Mouse (Mus musculus): ENCODE data around the gene Gm17067. TPM values are rescaled to one million over a fixed set of nuclear protein-coding genes. Genes with fewer than 3 reads are reported as not detected.
"Not testable (repeated sequence)": the region's sequence is repeated elsewhere in the genome, so short reads cannot be mapped to it uniquely, and the experiment has no call there.

The Gm17067 gene
- not detected in 2 replicates for polyA plus RNA-seq (2015; fragmentation: Nextera tagmentation; extraction: Ambion mirVana)

DNA sequence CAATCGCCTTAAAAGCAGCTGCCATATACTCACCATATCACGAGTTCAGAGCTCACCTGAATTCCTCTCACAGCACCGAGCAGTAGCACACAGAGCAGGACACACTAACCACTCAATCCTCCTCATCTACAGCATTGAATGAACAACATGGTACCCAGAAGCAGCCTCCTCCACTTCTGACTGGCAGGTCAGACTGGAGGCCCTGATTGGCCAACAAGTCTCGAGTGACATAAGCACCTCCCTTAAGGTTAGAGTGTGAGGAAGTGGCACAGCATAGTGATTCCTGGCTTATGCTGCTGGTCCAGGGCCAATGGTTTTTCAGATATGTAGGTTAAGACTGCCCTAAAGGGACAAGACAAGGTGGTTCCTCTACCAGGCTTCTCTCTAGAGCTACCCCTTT is at the start of gene Gm17067:
TSS of gene Gm17067 (minus strand) at position 101 of the 400 bp plus-strand sequence.
- not testable (repeated sequence) for H3K9me3 ChIP-seq; H3K36me3 ChIP-seq; H3K4me2 ChIP-seq; H3K27me3 ChIP-seq (replicated peaks); H3K9ac ChIP-seq; H3K4me3 ChIP-seq; H3K27ac ChIP-seq (replicated peaks); ATAC-seq (ENCODE audit: extremely low read depth, insufficient number of reproducible peaks, low FRiP score, low TSS enrichment); H3K4me1 ChIP-seq
- WGBS = 74% methylated on average over 4 of the region's 4 CpGs

DNA sequence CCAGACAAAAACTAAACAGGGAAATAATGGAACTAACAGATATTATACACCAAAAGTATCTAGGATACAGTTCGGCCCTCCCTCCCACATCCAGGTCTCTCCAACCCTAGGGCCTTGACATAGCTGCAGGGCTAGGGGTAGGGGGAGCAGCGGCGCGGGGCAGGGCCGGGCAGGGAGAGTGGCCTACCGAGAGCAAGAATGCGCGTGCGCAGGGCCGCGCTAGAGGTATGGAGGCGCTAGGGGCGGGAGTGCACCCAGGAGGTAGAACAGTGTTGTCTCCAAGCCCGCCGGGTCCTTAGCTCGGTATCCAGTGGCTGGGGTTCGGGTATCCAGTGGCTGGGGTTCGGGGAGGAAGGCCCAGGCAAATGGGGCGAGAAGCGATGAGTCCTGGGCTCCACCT is 23.0 kb upstream of the Gm17067 start:
- H3K27ac ChIP-seq (replicated peaks) = no peak overlapping the region
- H3K4me2 ChIP-seq = no peak overlapping the region
- H3K36me3 ChIP-seq = no peaks in the 10 kb centered on the region
- H3K27me3 ChIP-seq (replicated peaks) = no peaks in the 10 kb centered on the region
- H3K9ac ChIP-seq = no peak overlapping the region
- H3K9me3 ChIP-seq = 0 out of 2 replicates have a peak, but pooled peaks cover 4% of the 10 kb centered on the region
- ATAC-seq (ENCODE audit: extremely low read depth, insufficient number of reproducible peaks, low FRiP score, low TSS enrichment) = no peak
- no peaks in the 10 kb centered on the region for H3K4me1 ChIP-seq
- WGBS = 38% methylated on average over 20 of the region's 20 CpGs
- H3K4me3 ChIP-seq = no peak overlapping the region

DNA sequence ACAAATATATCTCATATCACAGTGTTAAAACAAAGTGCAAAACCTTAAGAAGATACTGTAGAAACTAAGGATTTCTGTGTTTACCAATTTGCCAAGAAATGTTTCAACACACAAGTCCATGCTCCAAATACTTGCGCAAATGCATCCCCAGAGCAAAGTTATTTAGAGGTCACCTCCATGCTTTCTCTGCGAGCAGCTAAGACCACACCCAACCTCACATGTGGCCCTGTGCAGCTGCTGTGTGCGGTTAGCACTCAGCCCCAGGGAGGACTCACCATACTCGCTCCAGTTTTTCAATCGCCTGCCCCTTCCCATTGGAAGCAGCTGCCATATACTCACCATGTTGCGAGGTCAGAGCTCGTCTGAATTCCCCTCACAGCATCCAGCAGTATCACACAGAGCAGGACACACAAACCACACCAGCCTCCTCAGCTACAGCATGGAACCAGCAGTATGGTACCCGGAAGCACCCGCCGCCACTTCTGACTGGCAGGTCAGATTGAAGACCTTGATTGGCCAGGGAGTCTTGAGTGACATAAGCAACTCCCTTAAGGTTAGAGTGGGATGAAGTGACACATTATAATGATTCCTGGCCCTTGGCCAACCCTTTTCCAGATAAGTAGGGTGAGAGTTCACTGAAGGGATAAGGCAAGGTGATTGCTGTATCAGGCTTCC is 11.9 kb upstream of the Gm17067 start:
- Histone ChIP-seq H3K4me3 (no peak overlapping the region), H3K4me1 (no peaks in the 10 kb centered on the region), H3K4me2 (no peak overlapping the region), H3K9me3 (peaks cover 23% of the 10 kb centered on the region), H3K27me3 (replicated peaks) (no peaks in the 10 kb centered on the region), H3K9ac (no peak overlapping the region), H3K36me3 (no peaks in the 10 kb centered on the region), H3K27ac (replicated peaks) (no peak overlapping the region)
- no peak for ATAC-seq (ENCODE audit: extremely low read depth, insufficient number of reproducible peaks, low FRiP score, low TSS enrichment)
- 78% methylated on average over 10 of the region's 10 CpGs for WGBS

DNA sequence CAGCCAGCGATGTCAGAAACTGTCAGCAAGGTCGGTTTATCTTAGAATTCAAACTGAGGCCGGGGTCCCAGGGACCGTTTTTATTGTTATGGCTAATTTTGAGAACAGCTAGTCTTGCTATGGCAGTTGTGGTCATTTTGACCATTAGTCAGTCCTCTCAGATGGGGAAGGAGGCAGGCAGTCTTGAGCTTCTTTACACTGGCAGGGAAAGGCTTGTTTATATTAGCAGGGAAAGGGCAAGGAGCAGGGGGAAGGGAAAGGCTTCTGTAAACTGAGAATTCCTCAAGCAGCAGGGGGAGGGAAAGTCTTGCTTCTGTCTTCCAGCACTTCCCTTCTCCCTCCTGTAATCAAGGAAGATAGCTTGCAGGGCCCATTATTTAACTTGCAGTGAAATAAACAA is 33.6 kb downstream of the Gm17067 start:
- H3K9me3 ChIP-seq; H3K36me3 ChIP-seq; ATAC-seq (ENCODE audit: extremely low read depth, insufficient number of reproducible peaks, low FRiP score, low TSS enrichment); H3K27me3 ChIP-seq (replicated peaks); H3K4me1 ChIP-seq: not testable (repeated sequence)
- peak overlapping the region; percentile 75 for H3K27ac ChIP-seq (replicated peaks)
- peak overlapping the region; percentile 65 for H3K4me3 ChIP-seq
- H3K4me2 ChIP-seq = peak overlapping the region; percentile 75
- H3K9ac ChIP-seq = peak overlapping the region; percentile 85
- 1% methylated on average over 4 of the region's 4 CpGs for WGBS

DNA sequence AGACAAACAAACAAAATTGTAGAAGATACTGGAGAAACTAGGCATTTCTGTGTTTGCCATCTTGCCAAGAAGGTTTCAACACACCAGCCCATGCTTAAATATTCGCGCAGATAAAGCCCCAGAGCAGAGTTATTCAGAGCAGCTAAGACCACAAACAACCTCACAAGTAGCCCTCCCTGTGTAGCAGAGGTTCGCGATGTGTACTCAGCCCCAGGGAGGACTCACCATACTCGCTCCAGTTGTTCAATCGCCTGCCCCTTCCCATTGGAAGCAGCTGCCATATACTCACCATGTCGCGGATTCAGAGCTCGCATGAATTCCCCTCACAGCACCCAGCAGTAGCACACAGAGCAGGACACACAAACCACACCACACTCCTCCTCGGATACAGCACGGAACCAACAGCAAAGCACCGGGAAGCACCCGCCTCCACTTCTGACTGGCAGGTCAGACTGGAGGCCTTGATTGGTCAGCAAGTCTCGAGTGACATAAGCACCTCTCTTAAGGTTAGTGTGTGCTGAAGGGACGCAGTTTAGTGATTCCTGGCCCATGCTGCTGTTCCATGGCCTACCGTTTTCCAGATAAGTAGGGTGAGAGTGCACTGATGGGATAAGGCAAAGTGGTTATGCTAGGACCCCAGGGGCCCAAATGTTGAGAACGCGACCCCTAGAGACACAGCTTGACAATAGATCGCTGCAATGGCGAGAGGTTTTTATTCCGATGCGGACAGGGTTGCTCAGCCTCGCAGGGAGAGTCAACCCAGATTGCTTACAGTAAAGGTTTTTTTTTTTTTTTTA is 34.3 kb downstream of the Gm17067 start, which contains the start of gene Zfp975:
TSS of gene Zfp975 (minus strand) at position 381 of the 797 bp plus-strand sequence.
- Histone ChIP-seq H3K27ac (replicated peaks) (peak within 1 kb of the TSS; percentile 75), H3K9ac (peak within 1 kb of the TSS; percentile 85), H3K4me3 (peak within 1 kb of the TSS; percentile 65), H3K4me2 (peak within 1 kb of the TSS; percentile 75)
- WGBS = under 1% methylated on average over 23 of the region's 23 CpGs
- not testable (repeated sequence) for H3K36me3 ChIP-seq; H3K4me1 ChIP-seq; H3K9me3 ChIP-seq; H3K27me3 ChIP-seq (replicated peaks)
- ATAC-seq (ENCODE audit: extremely low read depth, insufficient number of reproducible peaks, low FRiP score, low TSS enrichment) = peak; percentile 93

DNA sequence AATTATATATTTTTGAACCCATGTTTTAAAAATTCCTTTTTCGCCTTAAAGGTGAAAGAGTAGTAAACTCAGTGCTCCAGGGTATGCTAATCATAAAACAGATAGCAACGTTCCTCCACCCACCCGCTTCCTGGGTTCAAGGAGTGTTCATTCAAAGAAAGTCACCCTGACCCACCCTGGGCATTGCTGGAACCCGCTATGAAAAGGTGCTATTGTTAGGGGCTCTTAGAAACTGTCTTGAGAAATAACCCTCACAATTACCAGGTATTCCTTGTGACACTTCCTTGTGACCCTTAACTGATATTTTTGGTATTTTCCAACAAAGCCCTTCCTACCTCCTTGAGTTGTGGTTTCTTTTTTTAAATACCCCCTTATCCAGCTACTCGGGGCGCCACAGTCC is 46.7 kb downstream of the Gm17067 start:
- not testable (repeated sequence) for H3K27ac ChIP-seq (replicated peaks); H3K4me3 ChIP-seq; H3K27me3 ChIP-seq (replicated peaks); H3K36me3 ChIP-seq; H3K4me2 ChIP-seq; H3K9ac ChIP-seq; H3K4me1 ChIP-seq; ATAC-seq (ENCODE audit: extremely low read depth, insufficient number of reproducible peaks, low FRiP score, low TSS enrichment)
- peaks cover 21% of the 10 kb centered on the region for H3K9me3 ChIP-seq
- WGBS = 90% methylated on average over 6 of the region's 6 CpGs

DNA sequence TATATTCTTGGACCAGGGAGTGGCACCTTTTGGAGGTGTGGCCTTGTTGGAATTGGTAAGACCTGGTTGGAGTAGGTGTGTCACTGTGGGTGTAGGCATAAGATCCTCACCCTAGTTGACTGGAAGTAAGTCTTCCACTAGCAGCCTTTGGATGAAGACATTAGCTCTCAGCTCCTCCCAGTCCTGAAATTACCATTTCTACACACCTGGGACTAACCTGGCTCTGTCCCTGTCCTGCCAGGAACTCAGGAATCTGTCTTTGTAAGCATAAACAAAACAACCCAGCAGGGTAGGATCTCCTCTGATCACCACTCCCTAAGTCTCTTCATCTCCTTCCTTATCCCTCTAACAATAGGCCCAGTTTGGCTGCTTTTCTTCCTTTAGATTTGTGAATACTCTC is 47.2 kb downstream of the Gm17067 start:
- H3K4me3 ChIP-seq; ATAC-seq (ENCODE audit: extremely low read depth, insufficient number of reproducible peaks, low FRiP score, low TSS enrichment); H3K9ac ChIP-seq; H3K36me3 ChIP-seq; H3K27ac ChIP-seq (replicated peaks); H3K27me3 ChIP-seq (replicated peaks); H3K4me2 ChIP-seq; H3K4me1 ChIP-seq: not testable (repeated sequence)
- peaks cover 19% of the 10 kb centered on the region for H3K9me3 ChIP-seq

DNA sequence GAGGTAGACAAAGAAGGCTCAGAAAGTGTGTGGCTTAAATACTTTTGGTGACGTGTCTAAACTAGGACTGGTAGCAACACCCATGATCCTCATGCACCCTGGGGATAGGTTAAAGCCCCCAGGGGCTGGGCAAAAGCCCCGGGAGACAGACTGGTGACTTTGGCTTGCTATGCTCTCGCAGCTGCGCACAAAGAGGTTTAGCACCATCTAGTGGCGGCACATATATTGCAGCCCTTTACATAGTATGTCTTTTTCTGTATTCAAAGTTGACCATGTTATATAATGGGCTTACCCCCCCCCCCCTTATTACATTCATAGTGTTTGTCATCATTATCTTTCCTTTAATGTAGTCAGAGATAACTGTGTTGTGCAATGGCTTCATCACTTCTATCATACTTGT is 66.7 kb downstream of the Gm17067 start:
- H3K36me3 ChIP-seq = peaks cover 53% of the 10 kb centered on the region
- H3K4me1 ChIP-seq; H3K27me3 ChIP-seq (replicated peaks); H3K27ac ChIP-seq (replicated peaks); H3K4me2 ChIP-seq; ATAC-seq (ENCODE audit: extremely low read depth, insufficient number of reproducible peaks, low FRiP score, low TSS enrichment); H3K4me3 ChIP-seq; H3K9ac ChIP-seq: not testable (repeated sequence)
- peaks cover 63% of the 10 kb centered on the region for H3K9me3 ChIP-seq
- 71% methylated on average over 5 of the region's 5 CpGs for WGBS

Other genes with a start within 250 kb of the Gm17067 start
- gene Zfp141, start 221.3 kb downstream of the Gm17067 start, polyA plus RNA-seq (2015; fragmentation: Nextera tagmentation; extraction: Ambion mirVana) = 4.7 and 5.3 TPM in 2 replicates
- not detected in 2 replicates for gene Gm21028, start 148.4 kb downstream of the Gm17067 start, polyA plus RNA-seq (2015; fragmentation: Nextera tagmentation; extraction: Ambion mirVana)
- 1.3 and 1.5 TPM in 2 replicates for gene Zfp977, start 134.5 kb downstream of the Gm17067 start, polyA plus RNA-seq (2015; fragmentation: Nextera tagmentation; extraction: Ambion mirVana)
- 1.7 and 2.4 TPM in 2 replicates for gene Zfp976, start 84.4 kb downstream of the Gm17067 start, polyA plus RNA-seq (2015; fragmentation: Nextera tagmentation; extraction: Ambion mirVana)
- gene Zfp975, start 34.3 kb downstream of the Gm17067 start, polyA plus RNA-seq (2015; fragmentation: Nextera tagmentation; extraction: Ambion mirVana) = 5.9 and 6.9 TPM in 2 replicates
- not detected in 2 replicates for gene Vmn2r62, start 66.5 kb upstream of the Gm17067 start, polyA plus RNA-seq (2015; fragmentation: Nextera tagmentation; extraction: Ambion mirVana)
- gene Gm2381, start 140.2 kb upstream of the Gm17067 start, polyA plus RNA-seq (2015; fragmentation: Nextera tagmentation; extraction: Ambion mirVana) = not detected in 2 replicates
- gene Vmn2r63, start 206.8 kb upstream of the Gm17067 start, polyA plus RNA-seq (2015; fragmentation: Nextera tagmentation; extraction: Ambion mirVana) = not detected in 2 replicates

All from heart, embryonic 13.5 days (tissue).